Mouse (Mus musculus) cerebellum, adult 2 months (tissue): ENCODE data around the gene Soat1. TPM values are rescaled to one million over a fixed set of nuclear protein-coding genes. Genes with fewer than 3 reads are reported as not detected.

ENCODE experiments used
- DNase-seq, 2 experiments: peaks; one replicate each; pipeline ENCODE4 v3.0.0; 2021
- H3K27ac ChIP-seq: fragments of 200-500 bp; 2 replicates; pipeline ENCODE4 v1.5.1; 2012; ENCODE audit warnings: low read length, control low read depth, inconsistent platforms; ENCODE audit not compliant: insufficient read depth
- H3K27me3 ChIP-seq: fragments of 200-500 bp; 2 replicates; pipeline ENCODE4 v1.6.1; 2012; ENCODE audit warnings: inconsistent platforms, mild to moderate bottlenecking, low read length, moderate library complexity; ENCODE audit not compliant: control insufficient read depth, insufficient read depth
- H3K4me1 ChIP-seq: fragments of 200-500 bp; 2 replicates; pipeline ENCODE4 v1.6.1; 2011; ENCODE audit warnings: low read length; ENCODE audit not compliant: control insufficient read depth, insufficient read depth
- H3K4me3 ChIP-seq: fragments of 200-500 bp; replicated peaks from 2 replicates; pipeline ENCODE3; 2011; ENCODE audit warnings: mild to moderate bottlenecking, low read depth, low read length, control low read depth; ENCODE audit not compliant: insufficient read depth
- CTCF ChIP-seq: fragments of 200-500 bp; IDR thresholded peaks from 2 replicates; pipeline ENCODE4 v1.5.1; 2011; ENCODE audit warnings: low read depth, mild to moderate bottlenecking, control low read depth, low read length, moderate library complexity, borderline replicate concordance; ENCODE audit not compliant: insufficient read depth
- POLR2A ChIP-seq: fragments of 200-500 bp; IDR thresholded peaks from 2 replicates; pipeline ENCODE4 v1.6.1; 2011; ENCODE audit warnings: low read length, control low read depth, borderline replicate concordance; ENCODE audit not compliant: insufficient read depth
- WGBS: fragments of 180-500 bp; shearing (Covaris S2); methylation state at CpG from one replicate; pipeline ENCODE4 v1.1.7; 2018; 5-methylcytosine and 5-hydroxymethylcytosine counted together
- polyA plus RNA-seq: library from polyadenylated mRNA; depleted of rRNA; stranded (reverse); fragments of >200 nt; gene quantifications from 2 replicates; pipeline ENCODE4 v1.2.3, GENCODE M21; 2012

Soat1 gene
- polyA plus RNA-seq, 1 experiment = 17.7 TPM

GRCm38 (mm10) chr1:156433497-156433896, 40.6 kb downstream of the Soat1 start:
- no peak for DNase-seq
- TF ChIP-seq POLR2A (no peak), CTCF (no peak)
- WGBS = 86% methylated on average over 3 of the region's 3 CpGs
- Histone ChIP-seq H3K4me1 (no peaks in the 10 kb centered on the region), H3K27ac (no peak overlapping the region), H3K4me3 (no peak overlapping the region), H3K27me3 (no peaks in the 10 kb centered on the region)

GRCm38 (mm10) chr1:156432498-156432897, 41.6 kb downstream of the Soat1 start:
- Histone ChIP-seq H3K4me1 (no peaks in the 10 kb centered on the region), H3K27ac (no peak overlapping the region), H3K27me3 (no peaks in the 10 kb centered on the region), H3K4me3 (no peak overlapping the region)
- WGBS = 90% methylated on average over 10 of the region's 10 CpGs
- TF ChIP-seq POLR2A (no peak), CTCF (no peak)
- DNase-seq = no peak

- TF ChIP-seq CTCF (no peak), POLR2A (no peak)
- H3K27me3 ChIP-seq = no peaks in the 10 kb centered on the region
- peak in 1 of 2 experiments; percentile 18 for DNase-seq
- no peak overlapping the region for H3K4me3 ChIP-seq
- H3K27ac ChIP-seq = no peak overlapping the region
- H3K4me1 ChIP-seq = no peaks in the 10 kb centered on the region
- 67% methylated on average over 6 of the region's 6 CpGs for WGBS
Observed at GRCm38 (mm10) chr1:156428434-156428833, 45.7 kb downstream of the Soat1 start.

GRCm38 (mm10) chr1:156425746-156426145, 48.4 kb downstream of the Soat1 start:
- Histone ChIP-seq H3K27me3 (no peaks in the 10 kb centered on the region), H3K27ac (no peak overlapping the region), H3K4me1 (no peaks in the 10 kb centered on the region), H3K4me3 (no peak overlapping the region)
- no peak for DNase-seq
- WGBS = 93% methylated on average over 4 of the region's 4 CpGs
- no peak for TF ChIP-seq POLR2A
- TF ChIP-seq CTCF = no peak

- H3K27me3 ChIP-seq = no peaks in the 10 kb centered on the region
- H3K4me3 ChIP-seq = no peak overlapping the region
- no peak for TF ChIP-seq POLR2A
- TF ChIP-seq CTCF = no peak
- H3K27ac ChIP-seq = no peak overlapping the region
- 83% methylated on average over 3 of the region's 3 CpGs for WGBS
- no peaks in the 10 kb centered on the region for H3K4me1 ChIP-seq
- DNase-seq = no peak
Observed at GRCm38 (mm10) chr1:156424054-156424453, 50.1 kb downstream of the Soat1 start.

GRCm38 (mm10) chr1:156423493-156423892, 50.6 kb downstream of the Soat1 start:
- no peak for TF ChIP-seq POLR2A
- no peak for TF ChIP-seq CTCF
- Histone ChIP-seq H3K4me1 (no peaks in the 10 kb centered on the region), H3K4me3 (no peak overlapping the region), H3K27me3 (no peaks in the 10 kb centered on the region), H3K27ac (no peak overlapping the region)
- no peak for DNase-seq
- WGBS = 82% methylated on average over 6 of the region's 6 CpGs

GRCm38 (mm10) chr1:156422856-156423255, 51.3 kb downstream of the Soat1 start:
- H3K27me3 ChIP-seq = no peaks in the 10 kb centered on the region

GRCm38 (mm10) chr1:156420671-156421297, 53.3 kb downstream of the Soat1 start, which contains the start of gene Axdnd1:
Gene Axdnd1, minus strand, starts transcription at chr1:156421159.
- no peak within 1 kb of the TSS for H3K27ac ChIP-seq
- H3K4me3 ChIP-seq = peak within 1 kb of the TSS; percentile 79
- no peaks in the 10 kb centered on the region for H3K4me1 ChIP-seq
- TF ChIP-seq CTCF (no peak), POLR2A (peak; percentile 44; the same call in 1 of the 2 replicates)
- no peaks in the 10 kb centered on the region for H3K27me3 ChIP-seq
- under 1% methylated on average over 44 of the region's 44 CpGs for WGBS
- DNase-seq = peak; percentile 85 to 86

More at GRCm38 (mm10) chr1:156422856-156423255, 51.3 kb downstream of the Soat1 start:
- no peaks in the 10 kb centered on the region for H3K4me1 ChIP-seq
- no peak overlapping the region for H3K27ac ChIP-seq
- WGBS = 73% methylated on average over 6 of the region's 6 CpGs
- no peak overlapping the region for H3K4me3 ChIP-seq
- DNase-seq = no peak
- no peak for TF ChIP-seq POLR2A
- no peak for TF ChIP-seq CTCF
